Mouse (Mus musculus) cerebellum, postnatal 25 days (tissue): ENCODE results near the gene St6galnac6.

Experiments used
- DNase-seq, 2 experiments: peaks; one replicate each; pipeline ENCODE4 v3.0.0; 2021; ENCODE audit warnings: mixed read lengths in 2 of 2

St6galnac6 gene

GRCm38 (mm10) chr2:32641810-32642209 is 42.3 kb downstream of the St6galnac6 start:
- DNase-seq: peak in 1 of 2 experiments; percentile 55

- DNase-seq: peak in 1 of 2 experiments; percentile 33
These were observed 43.3 kb downstream of the St6galnac6 start for GRCm38 (mm10) chr2:32642813-32643212.

GRCm38 (mm10) chr2:32644083-32644482 is 44.6 kb downstream of the St6galnac6 start:
- DNase-seq: no peak

GRCm38 (mm10) chr2:32644799-32645475 is 45.4 kb downstream of the St6galnac6 start:
- DNase-seq: no peak

- no peak for DNase-seq
These were observed 46.1 kb downstream of the St6galnac6 start for GRCm38 (mm10) chr2:32645647-32646046.

- DNase-seq: no peak
These were observed 47.0 kb downstream of the St6galnac6 start, which contains the start of gene Eng for GRCm38 (mm10) chr2:32646379-32647056. Gene Eng (plus strand): TSS chr2:32646595.

- DNase-seq: no peak
These were observed 47.9 kb downstream of the St6galnac6 start for GRCm38 (mm10) chr2:32647366-32647765.

GRCm38 (mm10) chr2:32653764-32654163 is 54.3 kb downstream of the St6galnac6 start:
- no peak for DNase-seq

- DNase-seq: no peak
These were observed 55.4 kb downstream of the St6galnac6 start for GRCm38 (mm10) chr2:32654743-32655393.

- DNase-seq: no peak
These were observed 55.9 kb downstream of the St6galnac6 start for GRCm38 (mm10) chr2:32655394-32655744.

GRCm38 (mm10) chr2:32655826-32656225 is 56.3 kb downstream of the St6galnac6 start:
- no peak for DNase-seq

GRCm38 (mm10) chr2:32658873-32659272 is 59.4 kb downstream of the St6galnac6 start:
- no peak for DNase-seq

GRCm38 (mm10) chr2:32661509-32662107 is 62.1 kb downstream of the St6galnac6 start:
- DNase-seq: no peak

GRCm38 (mm10) chr2:32662291-32662690 is 62.8 kb downstream of the St6galnac6 start:
- no peak for DNase-seq

- no peak for DNase-seq
These were observed 65.8 kb downstream of the St6galnac6 start for GRCm38 (mm10) chr2:32665345-32665744.

GRCm38 (mm10) chr2:32665853-32666252 is 66.3 kb downstream of the St6galnac6 start:
- DNase-seq: no peak

GRCm38 (mm10) chr2:32667775-32668174 is 68.3 kb downstream of the St6galnac6 start:
- no peak for DNase-seq

GRCm38 (mm10) chr2:32668176-32668575 is 68.7 kb downstream of the St6galnac6 start:
- DNase-seq: no peak

GRCm38 (mm10) chr2:32669876-32670275 is 70.4 kb downstream of the St6galnac6 start:
- DNase-seq: no peak
